Mouse (Mus musculus): ENCODE measurements around the gene Ttc22. TPM values are rescaled to one million over a fixed set of nuclear protein-coding genes. Genes with fewer than 3 reads are reported as not detected.
A peak's percentile ranks its signal among the peaks of the same experiment; 100 is the strongest.

Ttc22 gene
- polyA plus RNA-seq, 1 experiment from 2014 or later, result 0.40 TPM

DNA sequence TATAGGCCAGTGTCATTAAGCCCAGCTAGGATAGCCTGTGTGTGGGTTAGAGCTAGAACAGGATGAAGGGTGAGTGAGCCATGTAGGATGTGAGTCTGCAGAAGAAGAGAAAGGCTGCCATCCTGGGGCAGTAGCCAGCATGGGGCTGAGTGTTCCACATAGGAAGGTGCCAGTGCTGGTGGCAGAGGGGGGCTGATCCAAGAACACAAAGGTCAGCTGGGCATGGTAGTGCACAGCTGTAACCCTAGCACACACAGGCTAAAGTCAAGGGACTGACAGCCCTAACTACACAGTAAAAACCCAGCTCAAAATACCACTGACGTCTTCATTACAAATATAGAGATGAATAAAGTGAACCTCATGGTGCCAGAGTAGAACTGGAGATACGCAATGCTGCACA is 44.3 kb downstream of the Ttc22 start:
- 93% methylated on average over 2 of the region's 2 CpGs for WGBS
- no peak for ATAC-seq (ENCODE audit: low FRiP score, low read depth)
- Histone ChIP-seq H3K27me3 (no peaks in the 10 kb centered on the region), H3K9me3 (no peaks in the 10 kb centered on the region), H3K36me3 (peaks cover 99% of the 10 kb centered on the region), H3K9ac (replicated peaks) (no peak overlapping the region), H3K4me3 (no peak overlapping the region), H3K4me2 (replicated peaks) (no peak overlapping the region), H3K27ac (replicated peaks) (no peak overlapping the region), H3K4me1 (no peaks in the 10 kb centered on the region)

- 90% methylated on average over 5 of the region's 5 CpGs for WGBS
- H3K27me3 ChIP-seq, result peaks cover 4% of the 10 kb centered on the region; the same call in 1 of the 2 replicates
- H3K4me2 ChIP-seq (replicated peaks), result no peak overlapping the region
- no peak overlapping the region for H3K4me3 ChIP-seq
- ATAC-seq (ENCODE audit: low FRiP score, low read depth), result no peak
- peaks cover 10% of the 10 kb centered on the region for H3K4me1 ChIP-seq
- no peaks in the 10 kb centered on the region for H3K9me3 ChIP-seq
- no peak overlapping the region for H3K27ac ChIP-seq (replicated peaks)
- H3K9ac ChIP-seq (replicated peaks), result no peak overlapping the region
- peaks cover 49% of the 10 kb centered on the region for H3K36me3 ChIP-seq
These were observed 54.5 kb downstream of the Ttc22 start for GRCm38 (mm10) chr4:106676749-106677148.

GRCm38 (mm10) chr4:106678442-106679118 is 56.3 kb downstream of the Ttc22 start, which contains the start of gene Ttc4:
Gene Ttc4, minus strand, starts transcription at chr4:106678944.
- no peak within 1 kb of the TSS; the same call in 1 of the 2 replicates for H3K27ac ChIP-seq (replicated peaks)
- H3K9ac ChIP-seq (replicated peaks), result peak within 1 kb of the TSS; percentile 87

GRCm38 (mm10) chr4:106679152-106679551 is 56.9 kb downstream of the Ttc22 start:
- 38% methylated on average over 3 of the region's 3 CpGs for WGBS
- no peak overlapping the region for H3K9ac ChIP-seq (replicated peaks)
- peaks cover 4% of the 10 kb centered on the region; the same call in 1 of the 2 replicates for H3K27me3 ChIP-seq
- H3K4me3 ChIP-seq, result peak overlapping the region; percentile 85
- H3K4me2 ChIP-seq (replicated peaks), result peak overlapping the region; percentile 92
- H3K4me1 ChIP-seq, result peaks cover 10% of the 10 kb centered on the region
- ATAC-seq (ENCODE audit: low FRiP score, low read depth), result peak; percentile 50
- H3K9me3 ChIP-seq, result no peaks in the 10 kb centered on the region
- H3K36me3 ChIP-seq, result peaks cover 28% of the 10 kb centered on the region
- no peak overlapping the region for H3K27ac ChIP-seq (replicated peaks)

More at GRCm38 (mm10) chr4:106678442-106679118, 56.3 kb downstream of the Ttc22 start, which contains the start of gene Ttc4:
- Histone ChIP-seq H3K4me2 (replicated peaks) (peak within 1 kb of the TSS; percentile 92), H3K9me3 (no peaks in the 10 kb centered on the region), H3K36me3 (peaks cover 31% of the 10 kb centered on the region), H3K27me3 (peaks cover 4% of the 10 kb centered on the region; the same call in 1 of the 2 replicates), H3K4me1 (peaks cover 10% of the 10 kb centered on the region), H3K4me3 (peak within 1 kb of the TSS; percentile 85)
- ATAC-seq (ENCODE audit: low FRiP score, low read depth), result peak; percentile 98
- under 1% methylated on average over 43 of the region's 43 CpGs for WGBS

GRCm38 (mm10) chr4:106680955-106681354 is 58.7 kb downstream of the Ttc22 start:
- peaks cover 10% of the 10 kb centered on the region for H3K4me1 ChIP-seq
- no peak overlapping the region for H3K27ac ChIP-seq (replicated peaks)
- H3K9me3 ChIP-seq, result no peaks in the 10 kb centered on the region
- H3K4me2 ChIP-seq (replicated peaks), result no peak overlapping the region
- H3K36me3 ChIP-seq, result peaks cover 12% of the 10 kb centered on the region
- H3K27me3 ChIP-seq, result peaks cover 4% of the 10 kb centered on the region; the same call in 1 of the 2 replicates
- no peak for ATAC-seq (ENCODE audit: low FRiP score, low read depth)
- WGBS, result 62% methylated on average over 2 of the region's 2 CpGs
- no peak overlapping the region for H3K4me3 ChIP-seq
- H3K9ac ChIP-seq (replicated peaks), result no peak overlapping the region

DNA sequence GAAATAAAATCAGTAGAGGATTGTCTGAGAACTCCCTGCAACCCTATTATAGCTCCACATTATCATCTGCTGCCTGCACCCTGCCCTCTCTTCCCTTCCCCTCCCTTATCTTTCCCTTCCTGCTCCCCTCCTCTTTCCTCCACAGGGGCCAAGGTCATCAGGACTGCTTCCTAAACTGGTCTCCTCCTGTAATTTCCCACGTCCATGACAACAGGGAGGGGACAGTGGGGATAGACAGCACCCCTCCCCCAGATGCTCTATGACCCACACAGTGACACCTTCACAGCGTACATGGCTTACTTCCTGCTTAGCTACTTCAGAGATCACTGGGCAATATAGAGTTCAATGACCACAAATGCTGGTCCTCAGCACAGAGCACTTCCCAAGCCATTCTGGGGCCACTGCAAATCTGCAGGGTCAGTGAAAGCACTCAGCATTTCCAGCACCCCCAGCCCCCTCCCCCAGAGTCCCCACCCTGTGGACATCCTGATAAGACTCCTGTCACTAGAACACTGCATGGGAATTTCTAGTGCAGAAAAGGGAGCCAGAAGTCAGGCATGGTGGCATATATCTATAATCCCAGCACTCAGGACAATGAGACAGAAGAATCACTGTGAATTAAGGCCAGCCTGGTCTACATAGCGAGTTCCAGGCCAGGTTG is 66.5 kb downstream of the Ttc22 start:
- no peak for ATAC-seq (ENCODE audit: low FRiP score, low read depth)
- WGBS, result 63% methylated on average over 3 of the region's 3 CpGs

More for the DNA sequence above, 66.5 kb downstream of the Ttc22 start:
- Histone ChIP-seq H3K36me3 (no peaks in the 10 kb centered on the region), H3K9me3 (no peaks in the 10 kb centered on the region), H3K9ac (replicated peaks) (no peak overlapping the region), H3K4me1 (no peaks in the 10 kb centered on the region), H3K27ac (replicated peaks) (no peak overlapping the region), H3K4me3 (no peak overlapping the region), H3K27me3 (0 out of 2 replicates have a peak, but pooled peaks cover 5% of the 10 kb centered on the region), H3K4me2 (replicated peaks) (no peak overlapping the region)

Other genes with a start within 250 kb of the Ttc22 start
- gene Pcsk9, start 158.1 kb upstream of the Ttc22 start, polyA plus RNA-seq (2016; fragmentation: Nextera tagmentation; extraction: Ambion mirVana), result 1.8 and 1.9 TPM in 2 replicates
- gene Bsnd, start 130.1 kb upstream of the Ttc22 start, polyA plus RNA-seq (2016; fragmentation: Nextera tagmentation; extraction: Ambion mirVana), result not detected in 2 replicates
- gene Dhcr24, start 61.4 kb upstream of the Ttc22 start, polyA plus RNA-seq (2016; fragmentation: Nextera tagmentation; extraction: Ambion mirVana), result 6.7 and 7.7 TPM in 2 replicates
- gene Lexm, start 5.2 kb upstream of the Ttc22 start, polyA plus RNA-seq (2016; fragmentation: Nextera tagmentation; extraction: Ambion mirVana), result 0.27 and 0.79 TPM in 2 replicates
- 12.0 and 13.3 TPM in 2 replicates for gene Pars2, start 28.6 kb downstream of the Ttc22 start, polyA plus RNA-seq (2016; fragmentation: Nextera tagmentation; extraction: Ambion mirVana)
- gene Ttc4, start 56.5 kb downstream of the Ttc22 start, polyA plus RNA-seq (2016; fragmentation: Nextera tagmentation; extraction: Ambion mirVana), result 101 and 107 TPM in 2 replicates
- 0.08 TPM in 1 of 2 replicates, not detected in the other for gene Mroh7, start 108.5 kb downstream of the Ttc22 start, polyA plus RNA-seq (2016; fragmentation: Nextera tagmentation; extraction: Ambion mirVana)
- gene Fam151a, start 111.5 kb downstream of the Ttc22 start, polyA plus RNA-seq (2016; fragmentation: Nextera tagmentation; extraction: Ambion mirVana), result not detected in 2 replicates
- 1.5 and 1.6 TPM in 2 replicates for gene Acot11, start 182.6 kb downstream of the Ttc22 start, polyA plus RNA-seq (2016; fragmentation: Nextera tagmentation; extraction: Ambion mirVana)